Mouse (Mus musculus): ENCODE results near the gene Rabep2. TPM values are rescaled to one million over a fixed set of nuclear protein-coding genes. Genes with fewer than 3 reads are reported as not detected.

The Rabep2 gene
- total and polyA plus RNA-seq, 3 experiments: 33.7 to 38.5 (median 35.7) TPM

DNA sequence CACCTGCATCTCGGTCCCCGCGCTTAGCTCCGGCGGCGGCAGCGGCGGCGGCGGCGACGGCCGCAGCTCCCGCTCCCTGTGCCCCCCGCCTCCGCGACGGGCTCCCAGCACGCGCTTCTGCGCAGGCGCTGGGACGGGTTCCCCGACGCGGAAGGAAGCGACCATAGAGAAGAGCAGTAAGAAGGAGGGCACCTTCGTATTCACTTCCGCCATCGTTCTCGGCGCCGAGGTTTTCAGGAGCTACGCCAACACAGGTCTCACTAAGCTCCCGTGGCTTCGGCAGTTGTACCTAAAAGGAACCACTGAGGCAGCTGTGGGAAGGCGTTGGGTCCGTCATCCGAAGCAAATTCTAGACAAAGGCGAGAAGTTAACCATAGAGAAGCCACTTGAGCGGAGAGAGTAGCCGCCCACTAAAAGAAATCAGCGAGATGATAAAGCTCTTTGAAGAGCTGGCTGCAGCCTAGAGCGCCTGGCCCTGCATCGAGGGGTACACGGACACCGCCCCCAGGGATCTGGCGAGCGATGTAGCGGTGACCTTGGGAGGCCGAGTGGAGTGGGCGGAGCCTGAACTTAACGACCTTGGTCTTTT lies 46.5 kb downstream of the Rabep2 start, which contains the start of gene Sh2b1 (continued):
- TF ChIP-seq CTCF (conservative IDR thresholded peaks at IDR 0.05 in 1 of 2, IDR thresholded peaks at IDR 0.05 in 1 of 2; ENCODE audit: low read depth in 2 of 2, low read length in 2 of 2) (peak in 1 of 2 experiments; percentile 63; a peak in 2 of 4 replicates), IRF4 (IDR thresholded peaks at IDR 0.05; ENCODE audit: low read depth, low read length) (peak; percentile 26; the same call in 1 of the 2 replicates)

DNA sequence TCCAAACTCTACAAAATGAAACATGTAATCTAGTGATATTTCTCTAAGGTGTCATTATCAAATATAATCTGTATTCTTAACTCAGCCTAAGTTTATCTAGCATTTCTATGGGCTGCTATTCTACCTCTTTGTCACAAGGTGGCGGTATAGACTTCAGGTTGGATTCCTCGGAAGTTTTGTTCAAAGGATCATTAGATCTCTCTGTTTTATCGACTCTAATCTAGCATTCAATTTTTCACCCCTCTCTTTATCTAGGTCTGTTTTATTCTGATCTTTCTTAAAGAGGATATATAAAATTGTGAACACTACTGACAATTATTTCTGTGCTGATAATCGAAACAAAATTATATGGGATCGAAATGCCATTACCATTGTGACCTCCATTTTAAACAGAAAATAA lies 53.1 kb downstream of the Rabep2 start:
- Histone ChIP-seq H3K79me2 (replicated peaks; ENCODE audit: control insufficient read depth, extremely low read depth, insufficient read depth, poor library complexity, severe bottlenecking) (no peaks in the 10 kb centered on the region; the same call in 1 of the 2 replicates), H3K9me3 (replicated peaks; ENCODE audit: low read length) (peaks cover 3% of the 10 kb centered on the region), H3K4me1 (ENCODE audit: control insufficient read depth in 1 of 2, insufficient read depth in 2 of 2) (peaks cover 0 to 13% of the 10 kb centered on the region in 2 experiments; a peak in 3 of 4 replicates), H3K27me3 (replicated peaks) (no peaks in the 10 kb centered on the region), H3K36me3 (replicated peaks in 1 of 2; ENCODE audit: control insufficient read depth in 1 of 2, insufficient read depth in 1 of 2, low read length in 1 of 2) (peaks cover 0 to 2% of the 10 kb centered on the region in 2 experiments), H3K4me2 (ENCODE audit: insufficient read depth, low read depth, poor library complexity, severe bottlenecking) (no peak overlapping the region), H3K4me3 (replicated peaks in 1 of 3; ENCODE audit: low read depth in 2 of 3, low read length in 2 of 3, poor library complexity in 1 of 3) (peak overlapping the region in 2 of 3 experiments; percentile 25 to 32), H3K27ac (ENCODE audit: insufficient read depth, low read depth) (no peak overlapping the region), H3K9ac (ENCODE audit: insufficient read depth, low read depth) (peak overlapping the region; percentile 42; the same call in 1 of the 2 replicates)
- TF ChIP-seq JUN (IDR thresholded peaks at IDR 0.05; ENCODE audit: insufficient read depth, low read depth, low read length) (no peak), SMC3 (IDR thresholded peaks at IDR 0.05; ENCODE audit: low read depth, low read length) (peak; percentile 81), RAD21 (IDR thresholded peaks at IDR 0.05; ENCODE audit: low read depth, low read length) (peak; percentile 90), ZNF384 (IDR thresholded peaks at IDR 0.05; ENCODE audit: low read depth, low read length) (no peak), JUND (conservative IDR thresholded peaks at IDR 0.05; ENCODE audit: low read depth, low read length) (peak; percentile 40; the same call in 1 of the 2 replicates), ZC3H11A (IDR thresholded peaks at IDR 0.05; ENCODE audit: low read depth, low read length) (peak; percentile 57; the same call in 1 of the 2 replicates), GABPA (IDR thresholded peaks at IDR 0.05; ENCODE audit: insufficient replicate concordance, low read depth, low read length) (no peak), TCF12 (IDR thresholded peaks at IDR 0.05; ENCODE audit: low read depth, low read length) (no peak), E2F4 (IDR thresholded peaks at IDR 0.05; ENCODE audit: insufficient replicate concordance, low read depth, low read length) (0 out of 2 replicates have a peak, but pooled peaks have one; percentile 51), CTCF (conservative IDR thresholded peaks at IDR 0.05 in 1 of 2, IDR thresholded peaks at IDR 0.05 in 1 of 2; ENCODE audit: low read depth in 2 of 2, low read length in 2 of 2) (peak; percentile 77 to 90), IRF4 (IDR thresholded peaks at IDR 0.05; ENCODE audit: low read depth, low read length) (peak; percentile 38; the same call in 1 of the 2 replicates)
- DNase-seq (ENCODE audit: extremely low read depth): peak; percentile 38
- dilution Hi-C loops (cut with MboI; ENCODE audit: extremely low pct_ligation_motif_present, extremely low pct_unique_long_range_greater_than_20kb, low sequenced_read_pairs) (no loop called here), in situ Hi-C loops (cut with MboI; ENCODE audit: low pct_ligation_motif_present, low pct_unique_long_range_greater_than_20kb, low sequenced_read_pairs) (no loop called here)

DNA sequence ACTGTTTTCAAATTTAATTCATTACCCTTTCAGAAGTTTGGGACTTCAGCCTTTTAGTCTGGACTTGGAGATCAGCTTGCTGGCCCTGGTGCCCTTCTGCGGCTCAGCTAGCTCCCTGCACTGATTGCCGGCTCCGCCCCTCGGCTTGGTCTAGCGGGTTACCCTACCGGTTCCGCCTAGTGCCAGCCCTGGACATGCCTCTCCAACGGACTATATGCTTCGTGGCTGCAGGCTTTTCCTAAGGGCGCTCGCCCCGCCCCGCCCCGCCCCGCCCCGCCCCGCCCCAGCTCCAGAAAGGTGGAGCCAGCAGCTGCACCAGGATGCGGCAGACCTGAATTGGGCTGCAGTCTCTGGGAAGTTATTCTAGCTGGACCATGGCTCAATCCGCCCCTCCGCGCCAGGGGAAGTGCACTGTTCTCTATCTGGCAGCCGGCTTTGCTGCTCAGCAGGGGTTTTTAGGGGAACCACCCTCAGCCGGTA lies 53.9 kb downstream of the Rabep2 start:
- in situ Hi-C loops (cut with MboI; ENCODE audit: low pct_ligation_motif_present, low pct_unique_long_range_greater_than_20kb, low sequenced_read_pairs) (no loop called here), dilution Hi-C loops (cut with MboI; ENCODE audit: extremely low pct_ligation_motif_present, extremely low pct_unique_long_range_greater_than_20kb, low sequenced_read_pairs) (no loop called here)
- Histone ChIP-seq H3K27ac (ENCODE audit: insufficient read depth, low read depth) (no peak overlapping the region), H3K27me3 (replicated peaks) (no peaks in the 10 kb centered on the region), H3K4me3 (replicated peaks in 1 of 3; ENCODE audit: low read depth in 2 of 3, low read length in 2 of 3, poor library complexity in 1 of 3) (peak overlapping the region in 2 of 3 experiments; percentile 25 to 32), H3K79me2 (replicated peaks; ENCODE audit: control insufficient read depth, extremely low read depth, insufficient read depth, poor library complexity, severe bottlenecking) (peaks cover under 1% of the 10 kb centered on the region; the same call in 1 of the 2 replicates), H3K9ac (ENCODE audit: insufficient read depth, low read depth) (peak overlapping the region; percentile 42; the same call in 1 of the 2 replicates), H3K4me1 (ENCODE audit: control insufficient read depth in 1 of 2, insufficient read depth in 2 of 2) (peaks cover 0 to 10% of the 10 kb centered on the region in 2 experiments; a peak in 3 of 4 replicates), H3K9me3 (replicated peaks; ENCODE audit: low read length) (peaks cover 3% of the 10 kb centered on the region), H3K36me3 (replicated peaks in 1 of 2; ENCODE audit: control insufficient read depth in 1 of 2, insufficient read depth in 1 of 2, low read length in 1 of 2) (peaks cover 0 to 2% of the 10 kb centered on the region in 2 experiments), H3K4me2 (ENCODE audit: insufficient read depth, low read depth, poor library complexity, severe bottlenecking) (peak overlapping the region; percentile 72)
- peak; percentile 18; the same call in 1 of the 2 replicates for TF ChIP-seq HCFC1 (IDR thresholded peaks at IDR 0.05; ENCODE audit: low read depth, low read length)
- peak; percentile 85 for TF ChIP-seq POLR2A (IDR thresholded peaks at IDR 0.05; ENCODE audit: low read depth, low read length)
- TF ChIP-seq IRF4 (IDR thresholded peaks at IDR 0.05; ENCODE audit: low read depth, low read length): peak; percentile 19; the same call in 1 of the 2 replicates
- no peak for TF ChIP-seq PAX5 (IDR thresholded peaks at IDR 0.05; ENCODE audit: low read length)
- 0 out of 2 replicates have a peak, but pooled peaks have one; percentile 62 for TF ChIP-seq SIN3A (IDR thresholded peaks at IDR 0.05; ENCODE audit: low read length)
- peak; percentile 38; the same call in 1 of the 2 replicates for TF ChIP-seq UBTF (IDR thresholded peaks at IDR 0.05; ENCODE audit: low read depth, low read length)
- no peak for TF ChIP-seq POLR2AphosphoS2 (IDR thresholded peaks at IDR 0.05; ENCODE audit: low read depth, low read length)
- TF ChIP-seq ZMIZ1 (IDR thresholded peaks at IDR 0.05; ENCODE audit: low read depth, low read length): peak; percentile 23; the same call in 1 of the 2 replicates
- peak; percentile 89 for DNase-seq (ENCODE audit: extremely low read depth)

Measured in CH12.LX (cell line).